Comparison of ENCODE assay signal across 12 mouse cellular contexts in the genomic region with DNA sequence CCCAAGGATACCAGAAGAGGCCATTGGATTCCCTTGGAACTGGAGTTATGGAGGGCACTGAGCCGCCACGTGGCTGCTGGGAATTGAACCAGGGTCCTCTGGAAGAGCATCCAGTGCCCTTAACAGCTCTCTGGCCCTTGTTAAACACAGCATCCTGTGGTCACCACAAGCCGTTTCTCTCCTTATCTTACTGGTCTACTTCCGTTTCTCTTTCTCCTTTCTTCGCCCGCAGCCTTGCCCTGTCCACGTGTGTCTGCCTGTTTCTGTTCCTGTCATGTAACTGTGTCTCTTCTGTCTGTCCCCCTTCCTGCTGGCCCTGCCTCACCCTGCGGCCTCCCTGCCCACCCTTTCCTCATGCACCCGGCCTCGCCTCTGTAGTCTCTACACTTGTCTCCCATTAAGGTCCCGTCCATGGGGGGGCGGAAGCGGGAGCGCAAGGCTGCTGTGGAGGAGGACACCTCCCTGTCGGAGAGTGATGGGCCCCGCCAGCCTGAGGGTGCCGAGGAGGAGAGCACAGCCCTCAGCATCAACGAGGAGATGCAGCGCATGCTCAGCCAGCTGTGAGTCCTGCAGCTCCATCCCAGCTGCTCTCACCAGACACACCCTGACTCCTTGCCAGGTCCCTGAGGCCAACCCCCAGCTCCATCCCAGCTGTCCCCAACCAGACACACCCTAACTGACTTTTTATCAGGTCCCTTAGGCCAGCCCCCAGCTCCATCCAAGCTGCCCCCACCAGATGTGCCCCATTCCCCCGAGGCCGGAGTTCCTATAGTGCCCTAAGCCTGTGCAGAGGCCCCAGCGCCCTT. TPM values are rescaled to one million over a fixed set of nuclear protein-coding genes. Genes with fewer than 3 reads are reported as not detected.
DNase-seq lines count a peak whose midpoint lies in the region; ATAC-seq and TF ChIP-seq lines count a peak whose summit lies in the region.
"Had no signal": no experiment of that assay in that cellular context is flagged by ENCODE, and none has a peak within 500 bp of the region (broad histone marks: within the 10 kb centered on the region; RNA-seq: fewer than 3 reads in every experiment).

No protein-coding gene starts in this region.

- WGBS in heart, adult 2 months = 66% methylated on average over 22 of the region's 22 CpGs
- WGBS in liver, embryonic 12.5 days (ENCODE audit: insufficient replicate concordance) = 23% methylated on average over 22 of the region's 22 CpGs
- 88% methylated on average over 22 of the region's 22 CpGs for WGBS in midbrain, embryonic 10.5 days

- intact Hi-C loops in heart, adult 2 months (cut with DNase I) = no loop called here
- intact Hi-C loops in gastrocnemius, adult 2 months (cut with DNase I) = no loop called here

- TF ChIP-seq CTCF in heart, adult 2 months (IDR thresholded peaks at IDR 0.05) = no peak
- TF ChIP-seq CTCF in gastrocnemius, adult 2 months (IDR thresholded peaks at IDR 0.05) = no peak

- no peak for TF ChIP-seq POLR2A in heart, adult 2 months (IDR thresholded peaks at IDR 0.05; ENCODE audit: insufficient read depth, low read depth, low read length)

- no peaks in the 10 kb centered on the region for H3K9me3 ChIP-seq in liver, embryonic 12.5 days (replicated peaks)
- no peaks in the 10 kb centered on the region for H3K9me3 ChIP-seq in midbrain, embryonic 10.5 days (replicated peaks)
- H3K9me3 ChIP-seq: forebrain, embryonic 15.5 days had no signal

- H3K27me3 ChIP-seq in heart, adult 2 months (ENCODE audit: control insufficient read depth, insufficient read depth, low read length) = no peaks in the 10 kb centered on the region
- H3K27me3 ChIP-seq in liver, embryonic 12.5 days (replicated peaks) = no peaks in the 10 kb centered on the region
- no peaks in the 10 kb centered on the region for H3K27me3 ChIP-seq in midbrain, embryonic 10.5 days (ENCODE audit: low read depth, poor library complexity, severe bottlenecking)
- H3K27me3 ChIP-seq: forebrain, embryonic 15.5 days had no signal

- H3K4me2 ChIP-seq in liver, embryonic 12.5 days = peak overlapping the region; percentile 38
- H3K4me2 ChIP-seq: forebrain, embryonic 15.5 days had no signal

- peak; percentile 74 to 79 for DNase-seq in heart, adult 2 months
- no peak for DNase-seq in heart, adult 8-10 months (ENCODE audit: low spot score)
- peak; percentile 96 for DNase-seq in 416B (ENCODE audit: low read depth)
- DNase-seq in gastrocnemius, adult 2 months = peak; percentile 85
- no peak for DNase-seq in adrenal gland, adult (ENCODE audit: inconsistent age in 2 of 2, low spot score in 1 of 2)
- DNase-seq in frontal cortex, postnatal 36 days (ENCODE audit: low spot score in 2 of 2) = no peak
- no peak for DNase-seq in midbrain, embryonic 10.5 days (ENCODE audit: low spot score)
- DNase-seq: cerebellum, postnatal 36 days had no signal

- peak; percentile 55 for ATAC-seq in liver, embryonic 12.5 days
- ATAC-seq: activated CD4-positive, CD25-positive, alpha-beta regulatory T cell, adult 4 months; forebrain, embryonic 15.5 days had no signal

- H3K9ac ChIP-seq in heart, adult 2 months (ENCODE audit: low read depth, low read length) = 0 out of 2 replicates have a peak overlapping the region, but pooled peaks have one; percentile 13
- peak overlapping the region; percentile 40; the same call in 1 of the 2 replicates for H3K9ac ChIP-seq in liver, embryonic 12.5 days
- H3K9ac ChIP-seq: forebrain, embryonic 15.5 days had no signal

- H3K27ac ChIP-seq in heart, adult 2 months = peak overlapping the region; percentile 28; the same call in 1 of the 2 replicates
- H3K27ac ChIP-seq in gastrocnemius, adult 2 months = peak overlapping the region; percentile 94
- peak overlapping the region; percentile 41; the same call in 1 of the 2 replicates for H3K27ac ChIP-seq in liver, embryonic 12.5 days
- H3K27ac ChIP-seq in midbrain, embryonic 10.5 days (replicated peaks) = no peak overlapping the region
- H3K27ac ChIP-seq: forebrain, embryonic 15.5 days; macrophage had no signal

- H3K4me3 ChIP-seq in heart, adult 2 months = no peak overlapping the region
- no peak overlapping the region for H3K4me3 ChIP-seq in gastrocnemius, adult 2 months
- peak overlapping the region; percentile 4; the same call in 1 of the 2 replicates for H3K4me3 ChIP-seq in liver, embryonic 12.5 days
- no peak overlapping the region for H3K4me3 ChIP-seq in midbrain, embryonic 10.5 days
- H3K4me3 ChIP-seq: forebrain, embryonic 15.5 days had no signal

- H3K79me2 ChIP-seq in heart, adult 2 months (replicated peaks; ENCODE audit: control insufficient read depth, insufficient read depth, low read length) = peaks cover 3% of the 10 kb centered on the region; the same call in 1 of the 2 replicates

- H3K36me3 ChIP-seq in heart, adult 2 months (ENCODE audit: control insufficient read depth, insufficient read depth, low read length) = peaks cover 3% of the 10 kb centered on the region; the same call in 1 of the 2 replicates
- H3K36me3 ChIP-seq in liver, embryonic 12.5 days = peaks cover 71% of the 10 kb centered on the region
- peaks cover 85% of the 10 kb centered on the region for H3K36me3 ChIP-seq in midbrain, embryonic 10.5 days

- no peak for TF ChIP-seq EP300 in heart, adult 2 months (IDR thresholded peaks at IDR 0.05; ENCODE audit: insufficient read depth, low read depth, low read length)

- H3K4me1 ChIP-seq in heart, adult 2 months (ENCODE audit: control insufficient read depth, insufficient read depth, low read length) = peaks cover 22% of the 10 kb centered on the region
- H3K4me1 ChIP-seq in liver, embryonic 12.5 days = peaks cover 85% of the 10 kb centered on the region
- peaks cover 46% of the 10 kb centered on the region for H3K4me1 ChIP-seq in midbrain, embryonic 10.5 days

RNA-seq across cellular contexts. Expression of gene Iffo1, which starts 7.4 kb away (rescaled TPM):
- total RNA-seq in heart, adult 2 months (2021) = 1 to 10 TPM; 5.7 to 7.0 TPM
- 19.7 and 21.8 TPM in 2 replicates for polyA plus RNA-seq in heart, adult 2 months (2012; rRNA removed)
- 10 to 100 TPM in 2 of 4 experiments, 1 to 10 TPM in 2; 5.2 to 11.9 (median 9.4) TPM for total RNA-seq in heart, adult 8-10 months (2022)
- 1 to 10 TPM; 7.8 to 9.4 TPM for total RNA-seq in gastrocnemius, adult 2 months (2021)
- polyA plus RNA-seq in liver, embryonic 12.5 days (2016; fragmentation: Nextera tagmentation; extraction: Ambion mirVana) = 6.6 and 7.3 TPM in 2 replicates
- 12.7 and 15.1 TPM in 2 replicates for polyA plus RNA-seq in midbrain, embryonic 10.5 days (2016; fragmentation: Nextera tagmentation; extraction: Ambion mirVana)

RNA-seq across cellular contexts. Expression of gene Gapdh, which starts 13.9 kb away (rescaled TPM):
- 1,000 to 10,000 TPM; 4,018 to 4,312 TPM for total RNA-seq in heart, adult 2 months (2021)
- 7,726 and 8,318 TPM in 2 replicates for polyA plus RNA-seq in heart, adult 2 months (2012; rRNA removed)
- 1,000 to 10,000 TPM; 4,410 to 5,784 (median 5,238) TPM for total RNA-seq in heart, adult 8-10 months (2022)
- total RNA-seq in gastrocnemius, adult 2 months (2021) = over 10,000 TPM in 1 of 2 experiments, 1,000 to 10,000 TPM in 1; 9,742 to 11,894 TPM
- polyA plus RNA-seq in liver, embryonic 12.5 days (2016; fragmentation: Nextera tagmentation; extraction: Ambion mirVana) = 1,499 and 1,575 TPM in 2 replicates
- polyA plus RNA-seq in midbrain, embryonic 10.5 days (2016; fragmentation: Nextera tagmentation; extraction: Ambion mirVana) = 2,729 and 3,222 TPM in 2 replicates

RNA-seq across cellular contexts. Expression of gene Nop2, which starts 20.7 kb away (rescaled TPM):
- total RNA-seq in heart, adult 2 months (2021) = 10 to 100 TPM; 18.9 to 20.3 TPM
- 8.3 and 13.6 TPM in 2 replicates for polyA plus RNA-seq in heart, adult 2 months (2012; rRNA removed)
- 10 to 100 TPM; 16.5 to 21.5 (median 20.3) TPM for total RNA-seq in heart, adult 8-10 months (2022)
- total RNA-seq in gastrocnemius, adult 2 months (2021) = 10 to 100 TPM; 17.9 to 18.1 TPM
- 83.1 and 85.3 TPM in 2 replicates for polyA plus RNA-seq in liver, embryonic 12.5 days (2016; fragmentation: Nextera tagmentation; extraction: Ambion mirVana)
- 72.6 and 86.4 TPM in 2 replicates for polyA plus RNA-seq in midbrain, embryonic 10.5 days (2016; fragmentation: Nextera tagmentation; extraction: Ambion mirVana)

RNA-seq across cellular contexts. Expression of gene Ncapd2, which starts 39.1 kb away (rescaled TPM):
- 10 to 100 TPM; 17.6 TPM for total RNA-seq in heart, adult 2 months (2021)
- polyA plus RNA-seq in heart, adult 2 months (2012; rRNA removed) = 34.0 and 40.2 TPM in 2 replicates
- 10 to 100 TPM; 14.3 to 18.7 (median 15.6) TPM for total RNA-seq in heart, adult 8-10 months (2022)
- total RNA-seq in gastrocnemius, adult 2 months (2021) = 1 to 10 TPM; 6.5 to 9.8 TPM
- polyA plus RNA-seq in liver, embryonic 12.5 days (2016; fragmentation: Nextera tagmentation; extraction: Ambion mirVana) = 132 and 138 TPM in 2 replicates
- 236 and 246 TPM in 2 replicates for polyA plus RNA-seq in midbrain, embryonic 10.5 days (2016; fragmentation: Nextera tagmentation; extraction: Ambion mirVana)

RNA-seq across cellular contexts. Expression of gene Mrpl51, which starts 39.2 kb away (rescaled TPM):
- total RNA-seq in heart, adult 2 months (2021) = 100 to 1,000 TPM; 303 to 343 TPM
- 166 and 170 TPM in 2 replicates for polyA plus RNA-seq in heart, adult 2 months (2012; rRNA removed)
- 100 to 1,000 TPM; 313 to 324 (median 318) TPM for total RNA-seq in heart, adult 8-10 months (2022)
- 100 to 1,000 TPM; 214 to 262 TPM for total RNA-seq in gastrocnemius, adult 2 months (2021)
- 211 and 222 TPM in 2 replicates for polyA plus RNA-seq in liver, embryonic 12.5 days (2016; fragmentation: Nextera tagmentation; extraction: Ambion mirVana)
- polyA plus RNA-seq in midbrain, embryonic 10.5 days (2016; fragmentation: Nextera tagmentation; extraction: Ambion mirVana) = 211 and 231 TPM in 2 replicates

Comparison
In these comparisons a context has a peak if more than half of its experiments do, and no peak if none do; other contexts are left out.
1. DNase-seq: peak in heart, adult 2 months (2 of 2), 416B (single experiment) and gastrocnemius, adult 2 months (single experiment); none in heart, adult 8-10 months (single experiment), adrenal gland, adult (0 of 2), frontal cortex, postnatal 36 days (0 of 2) and midbrain, embryonic 10.5 days (single experiment).